Mouse (Mus musculus) intestine, postnatal 0 days (tissue): Measurements from ENCODE around the gene Myo1c. TPM values are rescaled to one million over a fixed set of nuclear protein-coding genes. Genes with fewer than 3 reads are reported as not detected.

Experiments
- ATAC-seq: fragments of 200-750 bp; cut with Nextera tagmentation; 2 replicates; pipeline ENCODE4 v1.8.0; 2017; ENCODE audit warnings: mild to moderate bottlenecking, moderate TSS enrichment, moderate library complexity
- H3K27ac ChIP-seq: fragments of 300-500 bp; sonication (generic); 2 replicates; pipeline ENCODE4 v1.5.1; 2014; ENCODE audit warnings: mild to moderate bottlenecking, low read depth, low read length, moderate library complexity
- H3K27me3 ChIP-seq: fragments of 300-500 bp; sonication (generic); replicated peaks from 2 replicates; pipeline ENCODE4 v1.6.1; 2014; ENCODE audit warnings: low read length, mixed read lengths; ENCODE audit not compliant: control insufficient read depth, insufficient read depth
- H3K36me3 ChIP-seq: fragments of 300-500 bp; sonication (generic); 2 replicates; pipeline ENCODE4 v1.6.1; 2014; ENCODE audit warnings: mild to moderate bottlenecking, moderate library complexity; ENCODE audit not compliant: control insufficient read depth, insufficient read depth
- H3K4me1 ChIP-seq: fragments of 300-500 bp; sonication (generic); replicated peaks from 2 replicates; pipeline ENCODE4 v1.6.1; 2014; ENCODE audit warnings: antibody characterized with exemption, low read length, mixed read lengths; ENCODE audit not compliant: control insufficient read depth, insufficient read depth
- H3K4me2 ChIP-seq: fragments of 300-500 bp; sonication (generic); replicated peaks from 2 replicates; pipeline ENCODE4 v1.6.1; 2014; ENCODE audit warnings: low read depth, mild to moderate bottlenecking, moderate library complexity
- H3K4me3 ChIP-seq: fragments of 300-500 bp; sonication (generic); 2 replicates; pipeline ENCODE4 v1.5.1; 2014; ENCODE audit warnings: low read depth, low read length
- H3K9ac ChIP-seq: fragments of 300-500 bp; sonication (generic); 2 replicates; pipeline ENCODE4 v1.6.1; 2014; ENCODE audit warnings: mild to moderate bottlenecking, low read depth, low read length
- H3K9me3 ChIP-seq: fragments of 300-500 bp; sonication (generic); 2 replicates; pipeline ENCODE4 v1.6.1; 2016; ENCODE audit warnings: mixed run types; ENCODE audit not compliant: control insufficient read depth
- CTCF ChIP-seq: sonication (generic); IDR thresholded peaks from 2 replicates; pipeline ENCODE4 v1.5.1; 2016; ENCODE audit warnings: low read depth, mild to moderate bottlenecking, control low read depth, antibody characterized with exemption, moderate library complexity
- WGBS: fragments of 180-500 bp; shearing (Covaris S2); extraction: QIAGEN DNeasy Blood & Tissue Kit; methylation state at CpG from one replicate; pipeline ENCODE4 v1.1.7; 2014; 5-methylcytosine and 5-hydroxymethylcytosine counted together
- polyA plus RNA-seq: library from polyadenylated mRNA; unstranded; fragments of >200 nt; fragmentation: Nextera tagmentation; extraction: Ambion mirVana; gene quantifications from 2 replicates; pipeline ENCODE4 v1.2.1, GENCODE M21; 2015

Gene Myo1c
- polyA plus RNA-seq, 1 experiment from 2014 or later: 27.7 TPM

- Histone ChIP-seq H3K9me3 (no peaks in the 10 kb centered on the region), H3K4me3 (no peak overlapping the region), H3K9ac (no peak overlapping the region), H3K36me3 (peaks cover 70% of the 10 kb centered on the region), H3K4me2 (no peak overlapping the region), H3K27ac (no peak overlapping the region; the same call in 1 of the 2 replicates), H3K4me1 (no peaks in the 10 kb centered on the region), H3K27me3 (no peaks in the 10 kb centered on the region)
- TF ChIP-seq CTCF: no peak
- no peak for ATAC-seq
- WGBS: 83% methylated on average over 22 of the region's 22 CpGs
Observed at GRCm38 (mm10) chr11:75671426-75672180, 21.3 kb downstream of the Myo1c start.

- no peak for TF ChIP-seq CTCF
- H3K4me1 ChIP-seq: no peaks in the 10 kb centered on the region
- H3K27me3 ChIP-seq: no peaks in the 10 kb centered on the region
- H3K36me3 ChIP-seq: peaks cover 54% of the 10 kb centered on the region
- H3K9ac ChIP-seq: no peak overlapping the region
- 92% methylated on average over 5 of the region's 5 CpGs for WGBS
- no peak overlapping the region for H3K4me3 ChIP-seq
- H3K9me3 ChIP-seq: no peaks in the 10 kb centered on the region
- no peak overlapping the region for H3K27ac ChIP-seq
- no peak overlapping the region for H3K4me2 ChIP-seq
- no peak for ATAC-seq
Observed at GRCm38 (mm10) chr11:75673411-75673810, 23.1 kb downstream of the Myo1c start.

DNA sequence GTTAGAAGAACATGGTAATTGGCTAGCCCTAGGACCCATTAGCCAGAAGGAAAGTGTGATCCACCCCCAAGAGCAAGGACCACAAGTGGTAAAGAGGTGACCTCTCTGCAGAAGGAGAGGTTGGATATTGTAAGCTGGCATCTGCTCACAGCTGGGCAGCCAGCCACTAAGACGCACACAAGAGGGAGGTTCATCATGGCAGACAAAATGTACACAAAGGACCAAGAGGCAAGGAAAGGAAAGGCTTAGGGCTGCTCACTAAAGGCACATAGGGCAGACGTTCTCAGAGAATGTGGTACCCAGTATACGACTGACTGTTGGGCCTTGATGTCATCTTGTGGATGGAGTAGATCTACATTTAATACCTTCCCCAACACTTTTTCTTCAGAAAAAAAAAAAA, 24.6 kb downstream of the Myo1c start:
- no peak overlapping the region for H3K27ac ChIP-seq
- ATAC-seq: no peak
- 71% methylated on average over 3 of the region's 3 CpGs for WGBS
- H3K4me2 ChIP-seq: no peak overlapping the region
- no peak overlapping the region for H3K4me3 ChIP-seq
- H3K27me3 ChIP-seq: no peaks in the 10 kb centered on the region
- peaks cover 39% of the 10 kb centered on the region for H3K36me3 ChIP-seq
- no peaks in the 10 kb centered on the region for H3K9me3 ChIP-seq
- TF ChIP-seq CTCF: no peak
- H3K4me1 ChIP-seq: no peaks in the 10 kb centered on the region
- no peak overlapping the region for H3K9ac ChIP-seq

DNA sequence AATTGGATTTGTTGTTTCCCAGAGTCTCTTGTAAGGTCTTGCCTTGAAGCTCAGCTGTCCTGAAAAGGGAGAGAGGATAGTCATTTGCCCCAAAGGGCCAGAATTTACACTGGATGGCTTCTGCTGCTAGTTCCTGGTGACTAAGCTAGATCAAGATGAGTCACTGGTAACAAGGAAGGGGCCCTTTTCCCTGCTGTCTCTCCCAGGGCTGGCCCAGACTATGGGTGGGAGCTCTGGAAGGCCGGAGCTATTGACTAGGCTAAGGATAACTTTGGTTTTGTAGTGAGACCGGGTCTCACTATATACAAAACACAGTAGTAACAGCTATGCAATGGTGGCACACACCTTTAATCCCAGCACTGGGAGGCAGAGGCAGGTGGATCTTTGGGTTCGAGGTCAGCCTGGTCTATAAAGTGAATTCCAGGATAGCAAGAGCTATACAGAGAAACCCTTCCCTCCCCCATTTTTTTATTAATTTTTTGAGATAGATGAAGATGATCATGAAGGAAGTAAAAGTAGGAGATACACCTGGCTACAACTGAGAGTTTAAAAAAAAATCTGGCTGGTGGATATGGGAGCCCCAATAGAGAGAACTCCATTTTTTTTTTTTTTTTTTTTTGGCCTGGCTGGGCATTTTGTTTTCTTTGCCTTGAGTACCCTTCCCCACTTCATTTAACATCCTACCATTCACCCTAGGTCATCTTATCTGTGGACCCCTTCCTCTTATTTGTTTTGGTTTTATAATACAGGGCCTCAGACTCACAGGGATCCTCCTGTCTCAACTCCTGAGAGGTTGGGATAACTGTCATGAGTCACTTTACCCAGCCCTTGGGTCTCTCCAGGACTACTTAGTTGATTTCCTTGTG, 27.8 kb downstream of the Myo1c start:
- Histone ChIP-seq H3K9ac (no peak overlapping the region), H3K4me2 (peak overlapping the region; percentile 75), H3K27ac (peak overlapping the region; percentile 96), H3K27me3 (no peaks in the 10 kb centered on the region), H3K9me3 (no peaks in the 10 kb centered on the region), H3K4me3 (peak overlapping the region; percentile 98), H3K36me3 (peaks cover 10% of the 10 kb centered on the region; the same call in 1 of the 2 replicates), H3K4me1 (peaks cover 4% of the 10 kb centered on the region)
- no peak for TF ChIP-seq CTCF
- 66% methylated on average over 3 of the region's 3 CpGs for WGBS
- ATAC-seq: peak; percentile 28

- peak within 1 kb of the TSS; percentile 96 for H3K27ac ChIP-seq
- TF ChIP-seq CTCF: no peak
- H3K4me1 ChIP-seq: peaks cover 4% of the 10 kb centered on the region
- peak; percentile 95 for ATAC-seq
- H3K36me3 ChIP-seq: peaks cover 9% of the 10 kb centered on the region
- peak within 1 kb of the TSS; percentile 75 for H3K4me2 ChIP-seq
- H3K4me3 ChIP-seq: peak within 1 kb of the TSS; percentile 98
- no peaks in the 10 kb centered on the region for H3K27me3 ChIP-seq
- no peaks in the 10 kb centered on the region for H3K9me3 ChIP-seq
- WGBS: under 1% methylated on average over 55 of the region's 55 CpGs
- peak within 1 kb of the TSS; percentile 98 for H3K9ac ChIP-seq
Observed at GRCm38 (mm10) chr11:75678747-75679438, 28.6 kb downstream of the Myo1c start, which contains the start of gene Crk. TSS of gene Crk (plus strand) at chr11:75679259.
